Mouse (Mus musculus) kidney, adult 2 months (tissue): Measurements from ENCODE around the gene Wdr90. TPM values are rescaled to one million over a fixed set of nuclear protein-coding genes. Genes with fewer than 3 reads are reported as not detected.
"Not testable (repeated sequence)": the region's sequence is repeated elsewhere in the genome, so short reads cannot be mapped to it uniquely, and the experiment has no call there.

ENCODE experiments used
- DNase-seq: peaks from one replicate; pipeline ENCODE4 v3.0.0; 2021
- H3K27ac ChIP-seq: fragments of 200-500 bp; 2 replicates; pipeline ENCODE4 v1.5.1; 2012; ENCODE audit warnings: low read depth, low read length, control low read depth, inconsistent platforms; ENCODE audit not compliant: insufficient read depth
- H3K27me3 ChIP-seq: fragments of 200-500 bp; replicated peaks from 2 replicates; pipeline ENCODE4 v1.6.1; 2012; ENCODE audit warnings: mild to moderate bottlenecking, moderate library complexity, low read length, inconsistent platforms; ENCODE audit not compliant: control insufficient read depth, insufficient read depth
- H3K36me3 ChIP-seq: fragments of 200-500 bp; 2 replicates; pipeline ENCODE4 v1.6.1; 2012; ENCODE audit warnings: mild to moderate bottlenecking, moderate library complexity, low read length, inconsistent platforms; ENCODE audit not compliant: control insufficient read depth, insufficient read depth
- H3K4me1 ChIP-seq: fragments of 200-500 bp; 2 replicates; pipeline ENCODE4 v1.6.1; 2011; ENCODE audit warnings: low read length; ENCODE audit not compliant: control insufficient read depth, insufficient read depth
- H3K4me3 ChIP-seq: fragments of 200-500 bp; 2 replicates; pipeline ENCODE4 v1.5.1; 2011; ENCODE audit warnings: mild to moderate bottlenecking, low read depth, low read length, control low read depth; ENCODE audit not compliant: insufficient read depth
- CTCF ChIP-seq: fragments of 200-500 bp; conservative IDR thresholded peaks from 2 replicates; pipeline ENCODE4 v1.5.1; 2011; ENCODE audit warnings: low read depth, mild to moderate bottlenecking, control low read depth, low read length, moderate library complexity, mixed read lengths; ENCODE audit not compliant: insufficient read depth, insufficient read length
- POLR2A ChIP-seq: fragments of 200-500 bp; IDR thresholded peaks from one replicate; pipeline ENCODE4 v1.6.1; 2011; ENCODE audit warnings: low read depth, low read length, control low read depth
- WGBS: fragments of 180-500 bp; shearing (Covaris S2); methylation state at CpG from one replicate; pipeline ENCODE4 v1.1.7; 2018; 5-methylcytosine and 5-hydroxymethylcytosine counted together
- polyA plus RNA-seq: library from polyadenylated mRNA; depleted of rRNA; stranded (reverse); fragments of >200 nt; gene quantifications from 2 replicates; pipeline ENCODE4 v1.2.3, GENCODE M21; 2012

The Wdr90 gene
- polyA plus RNA-seq, 1 experiment, result 23.8 TPM

GRCm38 (mm10) chr17:25872676-25873075 is 11.4 kb upstream of the Wdr90 start:
- TF ChIP-seq POLR2A, result no peak
- no peak for TF ChIP-seq CTCF

GRCm38 (mm10) chr17:25871566-25871965 is 10.3 kb upstream of the Wdr90 start:
- peak; percentile 45 for DNase-seq
- H3K4me1 ChIP-seq, result peaks cover 29% of the 10 kb centered on the region; the same call in 1 of the 2 replicates

More at GRCm38 (mm10) chr17:25872676-25873075, 11.4 kb upstream of the Wdr90 start:
- no peak overlapping the region for H3K4me3 ChIP-seq
- H3K27ac ChIP-seq, result peak overlapping the region; percentile 91
- WGBS, result 54% methylated on average over 3 of the region's 3 CpGs
- peak; percentile 84 for DNase-seq
- no peaks in the 10 kb centered on the region for H3K36me3 ChIP-seq
- no peaks in the 10 kb centered on the region for H3K27me3 ChIP-seq
- H3K4me1 ChIP-seq, result peaks cover 37% of the 10 kb centered on the region; the same call in 1 of the 2 replicates

GRCm38 (mm10) chr17:25869954-25870353 is 8.7 kb upstream of the Wdr90 start:
- Histone ChIP-seq H3K4me3 (no peak overlapping the region), H3K4me1 (peaks cover 21% of the 10 kb centered on the region; the same call in 1 of the 2 replicates), H3K27me3 (no peaks in the 10 kb centered on the region), H3K27ac (no peak overlapping the region), H3K36me3 (no peaks in the 10 kb centered on the region)
- WGBS, result 85% methylated on average over 2 of the region's 2 CpGs
- DNase-seq, result no peak
- TF ChIP-seq POLR2A (no peak), CTCF (no peak)

More at GRCm38 (mm10) chr17:25871566-25871965, 10.3 kb upstream of the Wdr90 start:
- H3K27me3 ChIP-seq, H3K4me3 ChIP-seq, H3K36me3 ChIP-seq: not testable (repeated sequence)
- H3K27ac ChIP-seq, result peak overlapping the region; percentile 91

GRCm38 (mm10) chr17:25869498-25869897 is 8.2 kb upstream of the Wdr90 start:
- Histone ChIP-seq H3K4me1 (peaks cover 23% of the 10 kb centered on the region; the same call in 1 of the 2 replicates), H3K27me3 (no peaks in the 10 kb centered on the region), H3K36me3 (no peaks in the 10 kb centered on the region), H3K4me3 (no peak overlapping the region), H3K27ac (no peak overlapping the region)
- TF ChIP-seq CTCF, result no peak
- DNase-seq, result no peak
- WGBS, result 88% methylated on average over 8 of the region's 8 CpGs

GRCm38 (mm10) chr17:25868601-25869191 is 7.4 kb upstream of the Wdr90 start, which contains the start of gene Mcrip2:
Gene Mcrip2 (minus strand): TSS chr17:25868764.
- no peak for TF ChIP-seq CTCF
- peak; percentile 78 for TF ChIP-seq POLR2A
- peak within 1 kb of the TSS; percentile 88 for H3K27ac ChIP-seq

GRCm38 (mm10) chr17:25867836-25868600 is 6.7 kb upstream of the Wdr90 start:
- Histone ChIP-seq H3K4me3 (peak overlapping the region; percentile 87), H3K27ac (peak overlapping the region; percentile 88), H3K4me1 (peaks cover 18% of the 10 kb centered on the region; the same call in 1 of the 2 replicates), H3K27me3 (no peaks in the 10 kb centered on the region), H3K36me3 (no peaks in the 10 kb centered on the region)
- TF ChIP-seq POLR2A, result no peak
- TF ChIP-seq CTCF, result no peak
- DNase-seq, result peak; percentile 86
- WGBS, result under 1% methylated on average over 42 of the region's 42 CpGs

More at GRCm38 (mm10) chr17:25868601-25869191, 7.4 kb upstream of the Wdr90 start, which contains the start of gene Mcrip2:
- WGBS, result under 1% methylated on average over 24 of the region's 24 CpGs
- DNase-seq, result peak; percentile 94
- H3K4me3 ChIP-seq, result peak within 1 kb of the TSS; percentile 87
- peaks cover 18% of the 10 kb centered on the region; the same call in 1 of the 2 replicates for H3K4me1 ChIP-seq
- H3K27me3 ChIP-seq, result no peaks in the 10 kb centered on the region
- H3K36me3 ChIP-seq, result no peaks in the 10 kb centered on the region

GRCm38 (mm10) chr17:25867509-25867835 is 6.2 kb upstream of the Wdr90 start:
- DNase-seq, result no peak
- Histone ChIP-seq H3K4me1 (peaks cover 18% of the 10 kb centered on the region; the same call in 1 of the 2 replicates), H3K36me3 (no peaks in the 10 kb centered on the region), H3K4me3 (peak overlapping the region; percentile 87), H3K27ac (peak overlapping the region; percentile 88), H3K27me3 (no peaks in the 10 kb centered on the region)
- 8% methylated on average over 7 of the region's 7 CpGs for WGBS
- TF ChIP-seq POLR2A (no peak), CTCF (no peak)
